Mouse (Mus musculus) stomach, adult 2 months (tissue): ENCODE data around the gene Veph1. TPM values are rescaled to one million over a fixed set of nuclear protein-coding genes. Genes with fewer than 3 reads are reported as not detected.

ENCODE experiments used
- polyA plus RNA-seq: library from polyadenylated mRNA; depleted of rRNA; stranded (reverse); fragments of >200 nt; gene quantifications from 2 replicates; pipeline ENCODE4 v1.2.3, GENCODE M21; 2012; rRNA removed

Veph1 gene
- polyA plus RNA-seq = not detected in 2 replicates

GRCm38 (mm10) chr3:66296545-66296944, at the start of gene Veph1:
Gene Veph1 (minus strand): TSS chr3:66296837.

GRCm38 (mm10) chr3:66219655-66220191, 76.9 kb downstream of the Veph1 start, which contains the start of gene Ptx3:
Gene Ptx3 (plus strand): TSS chr3:66219910.

Other genes with a start within 250 kb of the Veph1 start
- 0.11 and 0.85 TPM in 2 replicates for gene Ptx3, start 76.9 kb downstream of the Veph1 start, polyA plus RNA-seq